Mouse (Mus musculus): ENCODE data around the gene Retreg2. TPM values are rescaled to one million over a fixed set of nuclear protein-coding genes. Genes with fewer than 3 reads are reported as not detected.
A peak's percentile ranks its signal among the peaks of the same experiment; 100 is the strongest.

The Retreg2 gene
- polyA plus RNA-seq (2014; fragmentation: Nextera tagmentation; extraction: Ambion mirVana) = 136 and 156 TPM in 2 replicates

DNA sequence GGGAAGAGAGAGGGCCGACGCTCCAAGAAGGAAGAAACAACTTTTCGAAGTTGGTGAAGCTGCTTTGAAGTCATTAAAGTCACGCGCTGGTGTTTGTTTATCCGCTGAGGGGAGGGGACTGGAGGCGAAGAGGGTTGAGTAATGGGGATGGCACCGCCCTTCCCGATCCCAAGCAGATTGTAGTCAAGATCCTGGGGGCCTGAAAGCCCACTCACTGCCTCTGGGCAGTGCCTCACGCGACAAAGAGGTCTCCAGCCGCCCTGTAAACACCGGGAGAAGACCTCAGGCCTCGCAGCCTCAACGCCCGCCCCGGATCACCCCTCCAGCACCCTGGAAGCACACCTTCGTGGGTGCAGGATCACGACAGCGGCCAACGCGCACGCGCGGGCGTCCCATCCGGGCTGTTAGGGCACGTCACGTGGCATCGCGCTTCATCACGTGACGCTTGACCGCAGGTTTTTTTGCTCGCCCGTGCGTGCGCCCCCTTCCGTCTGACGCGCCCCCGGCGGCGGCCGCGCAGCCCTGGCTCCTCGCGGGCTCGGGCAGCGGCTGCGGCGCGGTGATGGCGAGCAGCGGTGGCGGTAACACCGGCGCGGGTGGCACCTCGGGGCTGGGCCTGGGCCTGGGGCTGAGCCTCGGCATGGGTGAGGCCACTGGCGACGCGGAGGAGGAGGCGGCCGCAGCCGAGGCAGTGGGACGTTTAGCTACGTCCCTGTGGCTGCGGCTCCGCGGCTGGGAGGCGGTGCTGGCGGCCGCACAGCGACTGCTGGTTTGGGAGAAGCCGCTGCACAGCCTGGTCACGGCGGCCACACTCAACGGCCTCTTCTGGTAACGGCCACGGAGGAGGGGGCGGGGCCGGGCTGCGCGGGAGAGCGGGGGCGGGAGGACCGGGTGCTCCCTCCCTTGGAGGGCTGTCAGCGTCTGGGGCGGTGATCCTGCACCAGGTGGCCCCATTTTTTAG, at the start of gene Retreg2, which contains the start of gene Cnppd1:
Retreg2 (plus strand) TSS at position 478 of the 961 bp plus-strand sequence.
Cnppd1 (minus strand) TSS at position 411 of the 961 bp plus-strand sequence.
- ATAC-seq (ENCODE audit: low FRiP score) = peak; percentile 90
- Histone ChIP-seq H3K4me3 (replicated peaks; ENCODE audit: low read length) (peak within 1 kb of the TSS; percentile 85), H3K9me3 (ENCODE audit: control insufficient read depth, low read length) (no peaks in the 10 kb centered on the region), H3K27me3 (ENCODE audit: control insufficient read depth, insufficient read depth, low read length) (no peaks in the 10 kb centered on the region), H3K4me2 (replicated peaks) (peak within 1 kb of the TSS; percentile 82), H3K27ac (peak within 1 kb of the TSS; percentile 96), H3K9ac (peak within 1 kb of the TSS; percentile 96), H3K36me3 (replicated peaks; ENCODE audit: control insufficient read depth, insufficient read depth) (peaks cover 57% of the 10 kb centered on the region), H3K4me1 (replicated peaks; ENCODE audit: control insufficient read depth, insufficient read depth, low read length) (peaks cover 22% of the 10 kb centered on the region)
- under 1% methylated on average over 77 of the region's 91 CpGs for WGBS
- DNase-seq (ENCODE audit: low spot score) = peak; percentile 97

DNA sequence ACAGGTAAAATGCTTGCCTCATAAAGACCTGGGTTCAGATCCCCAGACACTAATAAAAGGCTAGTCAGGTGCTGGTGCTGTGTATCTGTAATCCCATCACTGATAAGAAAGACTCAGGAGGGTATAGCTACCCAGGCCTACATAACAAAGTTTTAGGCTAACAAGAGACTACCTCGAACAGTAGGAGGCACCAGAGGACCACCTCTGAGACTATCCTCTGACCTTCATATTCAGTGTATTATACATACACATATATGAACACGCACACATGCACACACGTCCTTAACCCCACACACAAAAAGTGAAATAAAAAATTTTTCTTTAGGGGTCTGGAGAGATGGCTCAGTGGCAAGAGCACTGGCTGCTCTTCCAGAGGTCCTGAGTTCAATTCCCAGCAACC, 20.4 kb upstream of the Retreg2 start:
- Histone ChIP-seq H3K27ac (no peak overlapping the region), H3K27me3 (ENCODE audit: control insufficient read depth, insufficient read depth, low read length) (no peaks in the 10 kb centered on the region), H3K36me3 (replicated peaks; ENCODE audit: control insufficient read depth, insufficient read depth) (no peaks in the 10 kb centered on the region), H3K4me3 (replicated peaks; ENCODE audit: low read length) (no peak overlapping the region), H3K9ac (no peak overlapping the region), H3K9me3 (ENCODE audit: control insufficient read depth, low read length) (no peaks in the 10 kb centered on the region), H3K4me1 (replicated peaks; ENCODE audit: control insufficient read depth, insufficient read depth, low read length) (peaks cover 3% of the 10 kb centered on the region; the same call in 1 of the 2 replicates), H3K4me2 (replicated peaks) (no peak overlapping the region)
- DNase-seq (ENCODE audit: low spot score) (no peak), ATAC-seq (ENCODE audit: low FRiP score) (no peak)
- 86% methylated on average over 3 of the region's 3 CpGs for WGBS

DNA sequence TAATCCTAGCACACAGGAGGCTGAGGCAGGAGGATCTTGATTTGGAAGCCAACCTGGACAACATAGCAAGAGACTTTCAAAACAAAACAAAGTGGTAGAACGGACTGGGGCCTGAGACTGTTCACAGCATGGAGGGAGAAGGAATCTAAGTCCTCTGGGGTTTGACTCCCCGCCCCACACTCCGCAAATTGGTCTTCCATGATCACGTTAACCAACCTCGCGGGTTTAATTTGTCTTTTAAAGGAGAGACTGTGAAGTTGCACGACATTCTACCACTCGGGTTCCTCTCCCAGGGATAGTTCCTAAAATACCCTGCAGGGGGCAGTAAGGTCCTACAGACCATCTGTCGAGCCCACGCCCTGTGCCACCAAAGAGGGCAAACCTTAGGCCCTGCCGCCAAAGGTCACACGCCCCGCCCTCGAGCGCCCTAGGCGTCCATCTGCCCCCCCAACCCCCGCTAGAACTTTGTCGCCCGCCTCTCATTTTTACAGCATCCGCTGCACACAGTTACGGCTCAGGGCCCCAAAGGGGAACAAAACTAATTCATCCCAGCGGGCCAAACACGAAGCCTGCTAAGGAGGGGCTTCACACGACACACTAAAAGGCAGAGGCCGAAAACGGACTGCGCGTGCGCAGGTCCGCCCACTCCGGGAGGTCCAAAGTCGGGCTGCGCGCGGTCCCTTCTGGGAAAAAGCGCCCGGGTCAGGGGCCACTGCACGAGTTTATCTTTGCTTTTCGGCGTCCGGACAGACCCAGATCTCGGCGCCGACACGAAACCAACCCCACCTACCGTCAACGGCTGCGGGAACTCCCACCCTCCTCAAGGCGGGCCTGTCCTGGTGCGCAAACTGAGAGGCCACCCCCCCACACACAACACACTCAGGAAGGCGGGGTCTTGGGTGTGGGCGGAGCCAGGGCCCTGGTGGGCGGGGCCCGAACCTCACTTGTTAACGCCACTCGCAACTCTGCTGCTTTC, 17.9 kb upstream of the Retreg2 start, which contains the start of gene Nhej1:
Nhej1 (minus strand) TSS at position 855 of the 976 bp plus-strand sequence.
- Histone ChIP-seq H3K9me3 (ENCODE audit: control insufficient read depth, low read length) (no peaks in the 10 kb centered on the region), H3K4me2 (replicated peaks) (peak within 1 kb of the TSS; percentile 60), H3K27me3 (ENCODE audit: control insufficient read depth, insufficient read depth, low read length) (no peaks in the 10 kb centered on the region), H3K36me3 (replicated peaks; ENCODE audit: control insufficient read depth, insufficient read depth) (no peaks in the 10 kb centered on the region), H3K27ac (peak within 1 kb of the TSS; percentile 92), H3K4me3 (replicated peaks; ENCODE audit: low read length) (peak within 1 kb of the TSS; percentile 58), H3K4me1 (replicated peaks; ENCODE audit: control insufficient read depth, insufficient read depth, low read length) (peaks cover 3% of the 10 kb centered on the region; the same call in 1 of the 2 replicates), H3K9ac (peak within 1 kb of the TSS; percentile 64)
- WGBS = 2% methylated on average over 56 of the region's 56 CpGs
- peak; percentile 95 for ATAC-seq (ENCODE audit: low FRiP score)
- DNase-seq (ENCODE audit: low spot score) = peak; percentile 98

DNA sequence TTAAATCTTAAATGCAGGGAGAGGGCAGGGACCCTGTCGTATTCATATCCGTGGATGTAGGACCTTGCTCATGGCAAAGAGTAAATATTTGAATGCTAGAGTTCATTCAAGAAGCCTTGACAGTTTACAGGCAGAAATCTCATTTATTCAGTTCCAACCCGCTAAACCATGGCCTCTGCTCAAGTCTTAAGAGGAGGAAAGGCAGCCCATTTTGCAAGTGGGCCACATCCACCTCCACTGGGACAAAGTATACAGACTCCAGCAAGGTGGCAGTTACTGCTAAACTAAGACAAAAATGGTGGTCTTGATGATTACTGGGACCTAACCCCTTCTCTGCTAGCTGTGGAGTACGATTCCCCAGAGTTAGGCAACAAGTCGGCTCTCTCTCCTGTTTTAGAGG, 17.2 kb upstream of the Retreg2 start:
- H3K27ac ChIP-seq = peak overlapping the region; percentile 92; the same call in 1 of the 2 replicates
- H3K27me3 ChIP-seq (ENCODE audit: control insufficient read depth, insufficient read depth, low read length) = no peaks in the 10 kb centered on the region
- no peaks in the 10 kb centered on the region for H3K36me3 ChIP-seq (replicated peaks; ENCODE audit: control insufficient read depth, insufficient read depth)
- ATAC-seq (ENCODE audit: low FRiP score) = no peak
- no peak for DNase-seq (ENCODE audit: low spot score)
- WGBS = 40% methylated on average over 5 of the region's 5 CpGs
- peak overlapping the region; percentile 64 for H3K9ac ChIP-seq
- H3K4me3 ChIP-seq (replicated peaks; ENCODE audit: low read length) = peak overlapping the region; percentile 58
- no peaks in the 10 kb centered on the region for H3K9me3 ChIP-seq (ENCODE audit: control insufficient read depth, low read length)
- H3K4me2 ChIP-seq (replicated peaks) = peak overlapping the region; percentile 60
- H3K4me1 ChIP-seq (replicated peaks; ENCODE audit: control insufficient read depth, insufficient read depth, low read length) = peaks cover 3% of the 10 kb centered on the region; the same call in 1 of the 2 replicates

DNA sequence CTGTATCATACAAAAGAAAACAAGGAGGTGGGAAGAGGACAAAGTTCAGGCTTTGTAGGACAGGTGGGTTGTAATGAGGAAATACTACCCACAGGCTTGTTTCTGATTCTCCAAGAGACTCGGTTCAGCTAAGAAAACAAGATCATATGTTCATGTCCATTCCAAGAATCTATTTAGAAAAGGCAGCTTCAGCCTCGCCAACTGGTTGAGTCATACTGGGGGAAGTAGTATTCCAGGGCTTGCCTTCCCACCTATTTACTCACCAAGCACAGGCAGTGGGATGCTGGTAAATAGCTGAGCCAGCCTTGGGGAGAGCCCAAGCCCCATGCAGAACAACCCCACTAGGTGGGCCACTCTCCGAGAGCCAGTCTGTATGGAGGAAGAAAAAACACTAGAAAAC, 13.9 kb upstream of the Retreg2 start:
- peaks cover 3% of the 10 kb centered on the region; the same call in 1 of the 2 replicates for H3K4me1 ChIP-seq (replicated peaks; ENCODE audit: control insufficient read depth, insufficient read depth, low read length)
- H3K27me3 ChIP-seq (ENCODE audit: control insufficient read depth, insufficient read depth, low read length) = no peaks in the 10 kb centered on the region
- no peak overlapping the region for H3K4me3 ChIP-seq (replicated peaks; ENCODE audit: low read length)
- H3K9ac ChIP-seq = no peak overlapping the region
- H3K4me2 ChIP-seq (replicated peaks) = no peak overlapping the region
- H3K27ac ChIP-seq = no peak overlapping the region
- DNase-seq (ENCODE audit: low spot score) (no peak), ATAC-seq (ENCODE audit: low FRiP score) (no peak)
- WGBS = 77% methylated on average over 3 of the region's 3 CpGs
- no peaks in the 10 kb centered on the region for H3K36me3 ChIP-seq (replicated peaks; ENCODE audit: control insufficient read depth, insufficient read depth)
- no peaks in the 10 kb centered on the region for H3K9me3 ChIP-seq (ENCODE audit: control insufficient read depth, low read length)

DNA sequence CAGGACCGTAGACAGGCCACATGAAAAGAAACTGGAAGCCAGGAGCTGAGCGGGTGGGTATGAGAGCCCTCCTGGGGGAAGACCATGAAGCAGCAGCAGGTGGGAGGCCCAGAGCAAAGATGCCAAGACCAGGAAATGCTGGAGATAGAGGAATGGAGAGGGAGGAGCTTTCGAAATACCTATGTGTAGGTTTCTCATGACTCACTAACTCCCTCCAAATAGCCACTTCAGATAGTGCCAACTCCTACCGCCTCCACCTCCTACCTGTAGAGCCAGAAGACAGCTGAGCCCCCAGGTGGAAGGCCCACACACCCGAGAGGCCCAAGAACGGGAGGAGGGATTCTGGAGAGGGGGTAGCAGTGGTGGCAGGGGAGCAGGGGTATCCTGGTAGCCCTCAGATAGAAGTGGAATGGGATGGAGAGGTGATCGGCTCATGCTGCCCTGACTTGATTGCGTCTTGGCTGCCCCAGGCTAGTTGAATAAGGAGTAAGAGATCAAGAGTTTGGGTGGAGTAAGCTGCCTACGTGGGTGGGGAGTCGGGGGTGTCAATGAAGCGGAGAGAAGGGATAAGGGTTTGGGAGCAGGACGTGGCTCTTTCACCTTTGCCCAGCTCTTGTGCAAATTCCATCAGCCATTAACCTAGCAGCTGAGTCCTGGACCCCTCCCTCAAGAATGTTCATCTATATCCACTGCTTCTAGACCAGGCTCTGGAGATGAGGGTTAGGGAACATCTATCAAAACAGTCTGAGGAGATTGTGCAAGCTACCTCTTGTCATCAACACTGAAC, 9.0 kb upstream of the Retreg2 start, which contains the start of gene Slc23a3:
Slc23a3 (minus strand) TSS at position 470 of the 787 bp plus-strand sequence.
- ATAC-seq (ENCODE audit: low FRiP score) (no peak), DNase-seq (ENCODE audit: low spot score) (no peak)
- H3K27ac ChIP-seq = no peak within 1 kb of the TSS
- no peaks in the 10 kb centered on the region for H3K27me3 ChIP-seq (ENCODE audit: control insufficient read depth, insufficient read depth, low read length)
- H3K4me1 ChIP-seq (replicated peaks; ENCODE audit: control insufficient read depth, insufficient read depth, low read length) = no peaks in the 10 kb centered on the region
- no peak within 1 kb of the TSS for H3K9ac ChIP-seq
- H3K4me2 ChIP-seq (replicated peaks) = no peak within 1 kb of the TSS
- H3K36me3 ChIP-seq (replicated peaks; ENCODE audit: control insufficient read depth, insufficient read depth) = peaks cover 37% of the 10 kb centered on the region
- no peak within 1 kb of the TSS for H3K4me3 ChIP-seq (replicated peaks; ENCODE audit: low read length)
- WGBS = 74% methylated on average over 12 of the region's 12 CpGs
- no peaks in the 10 kb centered on the region for H3K9me3 ChIP-seq (ENCODE audit: control insufficient read depth, low read length)

DNA sequence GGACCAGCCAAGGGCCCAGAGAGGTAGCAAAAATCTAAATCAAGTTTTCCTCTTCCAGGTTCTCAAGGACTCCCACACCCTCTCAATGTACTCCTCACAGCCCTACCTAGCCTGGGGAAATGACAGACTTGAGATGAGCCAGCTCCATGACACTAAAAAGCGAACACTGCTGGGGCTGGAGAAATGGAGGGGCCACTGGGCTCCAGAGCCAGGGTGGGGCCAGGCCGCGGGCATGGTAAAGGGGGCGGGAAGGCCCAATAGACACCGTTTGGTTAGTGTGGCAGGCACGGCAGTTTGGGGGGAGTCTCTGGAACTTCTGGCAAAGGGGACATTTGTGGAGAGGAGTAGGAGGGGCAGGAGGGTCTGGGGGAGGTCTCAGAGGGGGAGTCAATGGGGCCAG, 6.3 kb upstream of the Retreg2 start:
- H3K4me2 ChIP-seq (replicated peaks) = no peak overlapping the region
- peaks cover 47% of the 10 kb centered on the region for H3K36me3 ChIP-seq (replicated peaks; ENCODE audit: control insufficient read depth, insufficient read depth)
- ATAC-seq (ENCODE audit: low FRiP score) (no peak), DNase-seq (ENCODE audit: low spot score) (no peak)
- 91% methylated on average over 6 of the region's 6 CpGs for WGBS
- H3K9me3 ChIP-seq (ENCODE audit: control insufficient read depth, low read length) = no peaks in the 10 kb centered on the region
- H3K4me3 ChIP-seq (replicated peaks; ENCODE audit: low read length) = no peak overlapping the region
- peaks cover 9% of the 10 kb centered on the region for H3K4me1 ChIP-seq (replicated peaks; ENCODE audit: control insufficient read depth, insufficient read depth, low read length)
- no peaks in the 10 kb centered on the region for H3K27me3 ChIP-seq (ENCODE audit: control insufficient read depth, insufficient read depth, low read length)
- H3K27ac ChIP-seq = no peak overlapping the region
- H3K9ac ChIP-seq = no peak overlapping the region

DNA sequence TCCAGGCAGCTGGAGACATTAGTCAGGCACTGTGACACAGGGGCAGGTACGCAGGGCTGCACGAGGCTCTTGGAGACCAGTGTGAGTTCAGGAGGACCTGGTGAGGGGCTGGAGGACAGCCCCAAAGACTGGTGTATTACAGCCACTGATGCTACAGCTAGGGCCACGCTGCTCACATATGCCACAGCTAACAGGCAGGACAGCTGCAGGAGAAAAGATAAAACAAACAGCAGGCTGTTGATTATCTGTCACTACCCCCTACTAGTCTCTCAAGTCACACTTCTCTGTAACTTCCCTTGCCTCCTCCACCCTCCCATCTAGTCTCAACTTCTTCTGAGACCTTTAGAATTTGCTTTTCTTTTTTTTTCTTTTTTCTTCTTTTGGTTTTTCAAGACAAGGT, 5.8 kb upstream of the Retreg2 start:
- no peaks in the 10 kb centered on the region for H3K27me3 ChIP-seq (ENCODE audit: control insufficient read depth, insufficient read depth, low read length)
- WGBS = 91% methylated on average over 3 of the region's 3 CpGs

More for the DNA sequence above, 5.8 kb upstream of the Retreg2 start:
- Histone ChIP-seq H3K4me3 (replicated peaks; ENCODE audit: low read length) (no peak overlapping the region), H3K36me3 (replicated peaks; ENCODE audit: control insufficient read depth, insufficient read depth) (peaks cover 47% of the 10 kb centered on the region), H3K27ac (no peak overlapping the region), H3K9ac (no peak overlapping the region), H3K4me2 (replicated peaks) (no peak overlapping the region), H3K9me3 (ENCODE audit: control insufficient read depth, low read length) (no peaks in the 10 kb centered on the region), H3K4me1 (replicated peaks; ENCODE audit: control insufficient read depth, insufficient read depth, low read length) (peaks cover 9% of the 10 kb centered on the region)
- DNase-seq (ENCODE audit: low spot score) (no peak), ATAC-seq (ENCODE audit: low FRiP score) (no peak)

All from hindbrain, embryonic 14.5 days (tissue).